Comparison of ENCODE assay signal across 11 mouse cellular contexts in the genomic region with DNA sequence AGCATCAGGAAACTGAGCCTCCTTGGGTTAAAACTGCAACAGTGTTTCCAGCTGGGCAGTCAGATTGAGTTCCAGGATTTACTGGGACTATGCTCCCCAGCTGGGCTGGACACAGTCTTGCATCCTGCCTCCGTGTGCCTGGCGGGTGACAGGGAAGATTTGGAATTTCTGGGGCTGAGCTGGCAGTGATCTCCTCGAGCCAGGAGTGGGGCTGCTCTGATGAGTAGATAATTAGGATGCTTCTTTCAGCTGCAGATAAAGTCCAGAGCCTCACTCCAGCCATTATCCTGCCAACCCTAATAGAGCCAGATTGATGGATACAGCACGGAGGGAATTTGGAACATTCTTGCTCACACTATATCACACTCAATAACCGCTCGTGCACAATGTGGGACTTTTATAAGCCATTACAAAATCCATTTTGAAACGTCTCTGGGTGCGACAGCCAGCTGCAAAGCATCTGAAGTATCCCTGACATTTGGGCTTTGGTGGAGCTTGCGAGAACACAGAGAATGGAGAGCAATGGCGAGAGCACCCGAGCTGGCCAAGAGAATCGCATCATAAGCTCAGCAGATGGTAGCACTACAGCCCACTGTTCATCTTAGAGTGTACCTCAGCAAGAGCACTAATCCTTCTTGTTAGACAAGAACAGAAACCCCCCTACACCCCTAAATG.
DNase-seq lines count a peak whose midpoint lies in the region; ATAC-seq and TF ChIP-seq lines count a peak whose summit lies in the region.
"Had no signal": no experiment of that assay in that cellular context is flagged by ENCODE, and none has a peak within 500 bp of the region (broad histone marks: within the 10 kb centered on the region; RNA-seq: fewer than 3 reads in every experiment).

No protein-coding gene starts in this region.

- no peaks in the 10 kb centered on the region for H3K9me3 ChIP-seq in intestine, embryonic 14.5 days (ENCODE audit: control insufficient read depth, low read length)
- H3K9me3 ChIP-seq in intestine, postnatal 0 days (ENCODE audit: control insufficient read depth), result no peaks in the 10 kb centered on the region
- H3K9me3 ChIP-seq: forebrain, embryonic 12.5 days had no signal

- DNase-seq in intestine, embryonic 14.5 days (ENCODE audit: low spot score), result peak; percentile 69
- DNase-seq in embryo, embryonic 10 days (ENCODE audit: low spot score), result peak; percentile 35
- DNase-seq in gastrocnemius, postnatal 10 days, result peak; percentile 8
- peak; percentile 49 to 80 for DNase-seq in lung, postnatal 4 days
- DNase-seq in ovary, postnatal 10 days (ENCODE audit: low spot score), result no peak
- DNase-seq in left cerebral cortex, adult 8-10 months (ENCODE audit: low spot score in 2 of 2), result no peak
- DNase-seq: adrenal gland, postnatal 25 days had no signal

- peaks cover 5% of the 10 kb centered on the region; the same call in 1 of the 2 replicates for H3K4me1 ChIP-seq in intestine, embryonic 14.5 days (replicated peaks; ENCODE audit: control insufficient read depth, insufficient read depth, low read length)
- H3K4me1 ChIP-seq in intestine, postnatal 0 days (replicated peaks; ENCODE audit: control insufficient read depth, insufficient read depth, low read length), result no peaks in the 10 kb centered on the region

- no peak for TF ChIP-seq CTCF in intestine, postnatal 0 days (IDR thresholded peaks at IDR 0.05; ENCODE audit: low read depth)

- H3K27me3 ChIP-seq in intestine, embryonic 14.5 days (replicated peaks; ENCODE audit: control insufficient read depth, insufficient read depth, low read length), result peaks cover 6% of the 10 kb centered on the region; the same call in 1 of the 2 replicates
- no peaks in the 10 kb centered on the region for H3K27me3 ChIP-seq in intestine, postnatal 0 days (replicated peaks; ENCODE audit: control insufficient read depth, insufficient read depth, low read length)
- H3K27me3 ChIP-seq: forebrain, embryonic 12.5 days had no signal

- peak; percentile 74 for ATAC-seq in intestine, embryonic 14.5 days (replicated peaks; ENCODE audit: low FRiP score, low TSS enrichment, low read depth)
- no peak for ATAC-seq in intestine, postnatal 0 days
- no peak for ATAC-seq in megakaryocyte-erythroid progenitor cell, adult 5-6 weeks (replicated peaks; ENCODE audit: low FRiP score, low TSS enrichment, poor library complexity, severe bottlenecking)

- no peaks in the 10 kb centered on the region for H3K36me3 ChIP-seq in intestine, embryonic 14.5 days (ENCODE audit: control insufficient read depth, insufficient read depth, low read length)
- H3K36me3 ChIP-seq in intestine, postnatal 0 days (ENCODE audit: control insufficient read depth, insufficient read depth), result no peaks in the 10 kb centered on the region
- H3K36me3 ChIP-seq: forebrain, embryonic 12.5 days had no signal

- H3K9ac ChIP-seq in intestine, embryonic 14.5 days (ENCODE audit: low read length), result no peak overlapping the region
- H3K9ac ChIP-seq in intestine, postnatal 0 days (ENCODE audit: low read depth, low read length), result no peak overlapping the region
- H3K9ac ChIP-seq: forebrain, embryonic 12.5 days had no signal

- H3K4me3 ChIP-seq in intestine, embryonic 14.5 days (ENCODE audit: low read depth, low read length), result no peak overlapping the region
- H3K4me3 ChIP-seq in intestine, postnatal 0 days (ENCODE audit: low read depth, low read length), result no peak overlapping the region
- H3K4me3 ChIP-seq: forebrain, embryonic 12.5 days had no signal

- H3K27ac ChIP-seq in intestine, embryonic 14.5 days (ENCODE audit: low read depth), result peak overlapping the region; percentile 25; the same call in 1 of the 2 replicates
- no peak overlapping the region for H3K27ac ChIP-seq in intestine, postnatal 0 days (ENCODE audit: low read depth, low read length)
- H3K27ac ChIP-seq: forebrain, embryonic 12.5 days had no signal

- H3K4me2 ChIP-seq in intestine, embryonic 14.5 days (ENCODE audit: low read length), result 0 out of 2 replicates have a peak overlapping the region, but pooled peaks have one; percentile 3
- H3K4me2 ChIP-seq in intestine, postnatal 0 days (replicated peaks; ENCODE audit: low read depth), result no peak overlapping the region
- H3K4me2 ChIP-seq: forebrain, embryonic 12.5 days; midbrain, embryonic 11.5 days had no signal

- 18% methylated on average over 12 of the region's 12 CpGs for WGBS in intestine, embryonic 14.5 days
- 58% methylated on average over 12 of the region's 12 CpGs for WGBS in intestine, postnatal 0 days

Comparison
In these comparisons a context has a peak if more than half of its experiments do, and no peak if none do; other contexts are left out.
1. DNase-seq: peak in intestine, embryonic 14.5 days (single experiment), embryo, embryonic 10 days (single experiment), gastrocnemius, postnatal 10 days (single experiment) and lung, postnatal 4 days (2 of 2); none in ovary, postnatal 10 days (single experiment) and left cerebral cortex, adult 8-10 months (0 of 2).